Mouse (Mus musculus) left cerebral cortex, adult 11 months (tissue): Measurements from ENCODE around the gene Becn1.

Source experiments
- DNase-seq: peaks from one replicate; pipeline ENCODE4 v3.0.0; 2022; ENCODE audit warnings: low spot score

The Becn1 gene

DNA sequence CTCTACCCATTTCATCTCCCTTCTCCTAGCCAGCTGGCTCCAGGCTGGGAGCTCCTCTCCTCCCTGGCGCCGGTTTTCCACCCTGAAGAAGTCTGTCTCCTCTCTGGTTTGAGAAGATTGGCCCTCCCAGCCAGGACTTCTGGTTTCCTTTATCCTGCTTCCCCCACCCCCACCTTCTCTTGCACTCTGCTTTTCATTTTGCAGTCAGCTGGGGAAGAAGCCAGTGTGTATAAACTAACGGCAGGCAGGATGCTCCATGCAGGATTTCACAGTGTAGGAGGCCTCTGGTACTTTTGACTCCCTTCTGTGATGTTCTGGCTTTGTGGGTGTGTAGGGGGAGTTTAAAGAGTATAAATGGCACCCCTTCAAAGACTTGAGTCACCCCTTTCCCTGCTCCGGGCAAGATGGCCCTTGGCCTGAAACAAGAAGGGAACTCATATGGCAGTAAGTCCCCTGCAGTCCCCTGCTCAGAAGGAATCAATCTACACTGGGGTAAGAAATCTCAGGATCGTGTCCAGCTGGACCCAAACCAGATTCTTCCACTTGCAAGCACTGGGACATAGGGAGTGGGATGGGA is 63.9 kb downstream of the Becn1 start:
- no peak for DNase-seq

DNA sequence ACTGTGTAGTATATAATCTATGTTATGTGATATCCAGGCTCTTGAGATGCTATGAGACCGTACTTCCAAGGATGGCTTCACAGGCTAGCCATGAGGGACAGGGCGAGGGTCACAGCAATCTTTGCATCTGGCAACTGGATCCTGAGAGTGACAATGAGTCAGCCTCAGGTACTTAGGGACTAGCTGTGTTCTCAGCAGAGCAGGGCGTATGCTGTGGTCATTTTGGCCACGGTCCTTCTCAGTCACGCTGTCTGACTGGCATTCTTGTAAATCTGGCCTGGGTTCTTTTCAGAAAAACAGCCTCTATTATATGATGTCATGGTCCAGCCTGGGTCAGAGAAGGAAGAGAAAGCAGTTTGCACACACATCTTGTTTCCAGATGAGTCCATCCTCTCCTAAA is 65.3 kb downstream of the Becn1 start:
- no peak for DNase-seq
